Mouse (Mus musculus): ENCODE results near the gene Cav2. TPM values are rescaled to one million over a fixed set of nuclear protein-coding genes. Genes with fewer than 3 reads are reported as not detected.

Gene Cav2
- 223 and 244 TPM in 2 replicates for polyA plus RNA-seq (2012; ENCODE audit: insufficient read depth, insufficient read length, missing spikeins)

DNA sequence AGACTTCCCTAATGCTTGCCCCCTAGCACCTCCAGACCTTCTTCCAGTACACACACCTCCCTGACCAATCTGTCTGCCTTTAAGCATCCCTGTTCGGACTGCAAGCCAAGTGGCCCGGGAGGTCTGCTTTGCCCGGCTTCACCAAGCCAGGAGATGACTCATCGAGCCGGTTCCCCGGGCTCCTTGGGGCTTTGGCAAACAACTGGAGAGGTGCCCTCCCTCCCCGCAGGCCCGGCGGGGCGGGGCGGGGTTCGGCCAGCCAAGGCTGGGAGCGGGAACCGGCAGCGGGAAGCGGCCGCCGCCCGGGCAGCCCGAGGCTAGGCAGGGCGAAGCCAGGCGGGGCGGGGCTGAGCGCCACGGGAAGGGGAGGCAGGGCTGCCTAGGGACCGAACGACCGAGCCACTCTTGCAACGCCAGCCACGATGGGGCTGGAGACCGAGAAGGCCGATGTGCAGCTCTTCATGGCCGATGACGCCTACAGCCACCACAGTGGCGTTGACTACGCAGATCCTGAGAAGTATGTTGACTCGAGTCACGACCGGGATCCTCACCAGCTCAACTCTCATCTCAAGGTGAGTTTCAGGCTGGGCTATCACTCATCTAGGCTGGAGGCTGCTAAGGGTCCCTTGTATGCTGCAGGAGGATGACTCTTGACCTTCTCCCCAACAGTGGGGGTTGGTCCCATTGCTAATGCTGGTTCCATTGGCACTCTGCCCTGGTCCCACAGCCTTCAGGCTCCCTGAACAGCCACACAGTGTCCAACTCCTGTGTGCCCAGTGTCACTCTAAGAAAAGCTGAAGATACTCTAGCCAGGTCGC, at the start of gene Cav2:
Gene Cav2, plus strand, starts transcription at position 247 of the 818 bp plus-strand sequence.
- Histone ChIP-seq H3K4me3 (ENCODE audit: insufficient read depth, low read depth, low read length) (peak within 1 kb of the TSS; percentile 71), H3K4me1 (ENCODE audit: control insufficient read depth, insufficient read depth, insufficient read length, low read length) (peaks cover 11% of the 10 kb centered on the region), H3K27ac (replicated peaks; ENCODE audit: low read depth, low read length) (peak within 1 kb of the TSS; percentile 96)

DNA sequence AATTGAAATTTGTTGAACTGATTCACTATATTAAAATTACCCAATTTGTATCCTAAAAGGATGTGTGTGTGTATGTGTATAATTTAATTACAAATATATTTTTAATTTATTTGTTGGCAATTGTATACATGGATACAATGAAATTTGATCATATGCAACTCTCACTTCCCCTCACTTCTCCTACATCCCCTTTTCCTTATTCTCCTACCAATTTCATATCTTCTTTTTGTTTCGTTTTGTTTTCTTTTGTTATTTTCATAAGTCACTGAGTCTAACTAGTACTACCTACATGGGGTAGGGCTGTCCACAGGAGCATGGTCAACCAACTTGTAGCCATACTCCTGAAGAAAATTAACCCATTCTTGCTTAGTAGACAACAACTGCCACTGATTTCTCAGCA, 41.3 kb upstream of the Cav2 start:
- H3K4me1 ChIP-seq (ENCODE audit: control insufficient read depth, insufficient read depth, insufficient read length, low read length), result 0 out of 2 replicates have a peak, but pooled peaks cover 2% of the 10 kb centered on the region
- H3K4me3 ChIP-seq (ENCODE audit: insufficient read depth, low read depth, low read length), result no peak overlapping the region
- no peak overlapping the region for H3K27ac ChIP-seq (replicated peaks; ENCODE audit: low read depth, low read length)

GRCm38 (mm10) chr6:17241013-17241412, 40.0 kb upstream of the Cav2 start:
- H3K4me3 ChIP-seq (ENCODE audit: insufficient read depth, low read depth, low read length), result no peak overlapping the region
- 0 out of 2 replicates have a peak, but pooled peaks cover 2% of the 10 kb centered on the region for H3K4me1 ChIP-seq (ENCODE audit: control insufficient read depth, insufficient read depth, insufficient read length, low read length)
- H3K27ac ChIP-seq (replicated peaks; ENCODE audit: low read depth, low read length), result no peak overlapping the region; the same call in 1 of the 2 replicates

GRCm38 (mm10) chr6:17246959-17247358, 34.0 kb upstream of the Cav2 start:
- no peak overlapping the region for H3K27ac ChIP-seq (replicated peaks; ENCODE audit: low read depth, low read length)
- no peak overlapping the region for H3K4me3 ChIP-seq (ENCODE audit: insufficient read depth, low read depth, low read length)
- H3K4me1 ChIP-seq (ENCODE audit: control insufficient read depth, insufficient read depth, insufficient read length, low read length), result no peaks in the 10 kb centered on the region

GRCm38 (mm10) chr6:17247673-17248072, 33.3 kb upstream of the Cav2 start:
- Histone ChIP-seq H3K27ac (replicated peaks; ENCODE audit: low read depth, low read length) (no peak overlapping the region), H3K4me3 (ENCODE audit: insufficient read depth, low read depth, low read length) (no peak overlapping the region), H3K4me1 (ENCODE audit: control insufficient read depth, insufficient read depth, insufficient read length, low read length) (no peaks in the 10 kb centered on the region)

GRCm38 (mm10) chr6:17248241-17248640, 32.7 kb upstream of the Cav2 start:
- H3K27ac ChIP-seq (replicated peaks; ENCODE audit: low read depth, low read length), result no peak overlapping the region
- no peaks in the 10 kb centered on the region for H3K4me1 ChIP-seq (ENCODE audit: control insufficient read depth, insufficient read depth, insufficient read length, low read length)
- H3K4me3 ChIP-seq (ENCODE audit: insufficient read depth, low read depth, low read length), result no peak overlapping the region

- Histone ChIP-seq H3K27ac (replicated peaks; ENCODE audit: low read depth, low read length) (no peak overlapping the region), H3K4me3 (ENCODE audit: insufficient read depth, low read depth, low read length) (no peak overlapping the region)
These were observed 29.0 kb upstream of the Cav2 start for GRCm38 (mm10) chr6:17251958-17252357.

DNA sequence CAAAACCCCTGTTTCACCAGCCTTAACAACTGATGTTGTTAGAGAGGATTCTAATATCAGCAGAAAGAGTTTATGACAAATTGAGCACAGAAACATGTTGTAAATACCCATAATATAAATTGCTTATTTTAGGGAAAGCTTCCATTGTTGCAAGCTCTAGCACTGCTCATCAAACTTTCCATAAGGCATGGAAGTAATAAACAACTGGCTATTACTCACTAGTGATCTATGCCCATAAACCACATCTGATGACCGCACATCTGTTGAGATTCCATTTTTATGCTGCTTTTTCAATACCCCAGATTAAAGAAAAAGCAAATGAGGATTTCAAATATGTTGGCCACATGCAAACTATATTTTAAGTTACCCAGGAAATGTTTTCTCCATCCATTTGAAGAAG, 22.8 kb upstream of the Cav2 start:
- peaks cover 4% of the 10 kb centered on the region; the same call in 1 of the 2 replicates for H3K4me1 ChIP-seq (ENCODE audit: control insufficient read depth, insufficient read depth, insufficient read length, low read length)
- no peak overlapping the region for H3K4me3 ChIP-seq (ENCODE audit: insufficient read depth, low read depth, low read length)
- no peak overlapping the region for H3K27ac ChIP-seq (replicated peaks; ENCODE audit: low read depth, low read length)

More at GRCm38 (mm10) chr6:17251958-17252357, 29.0 kb upstream of the Cav2 start:
- H3K4me1 ChIP-seq (ENCODE audit: control insufficient read depth, insufficient read depth, insufficient read length, low read length), result no peaks in the 10 kb centered on the region

DNA sequence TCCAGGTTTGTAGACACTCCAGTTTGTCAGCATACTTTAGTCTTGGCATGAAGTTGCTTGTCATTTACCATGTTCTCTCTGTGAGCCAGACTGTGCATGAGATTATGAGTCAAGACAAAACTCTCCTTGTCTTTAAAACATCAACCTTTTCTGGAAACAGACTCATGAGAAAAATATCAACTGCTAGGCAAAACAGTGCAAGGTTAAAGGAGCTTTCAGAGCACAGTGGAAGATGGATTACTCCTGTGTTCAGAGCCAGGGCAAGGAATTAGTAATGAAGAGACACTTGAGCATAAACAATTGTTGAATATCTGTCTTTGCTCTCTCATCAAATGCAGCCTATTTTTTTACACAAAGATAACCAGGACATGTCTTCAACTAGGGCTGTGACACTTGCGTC, 22.1 kb upstream of the Cav2 start:
- Histone ChIP-seq H3K27ac (replicated peaks; ENCODE audit: low read depth, low read length) (no peak overlapping the region), H3K4me1 (ENCODE audit: control insufficient read depth, insufficient read depth, insufficient read length, low read length) (peaks cover 6% of the 10 kb centered on the region; the same call in 1 of the 2 replicates), H3K4me3 (ENCODE audit: insufficient read depth, low read depth, low read length) (no peak overlapping the region)

GRCm38 (mm10) chr6:17262786-17263185, 18.2 kb upstream of the Cav2 start:
- Histone ChIP-seq H3K27ac (replicated peaks; ENCODE audit: low read depth, low read length) (no peak overlapping the region), H3K4me3 (ENCODE audit: insufficient read depth, low read depth, low read length) (no peak overlapping the region), H3K4me1 (ENCODE audit: control insufficient read depth, insufficient read depth, insufficient read length, low read length) (peaks cover 9% of the 10 kb centered on the region)

DNA sequence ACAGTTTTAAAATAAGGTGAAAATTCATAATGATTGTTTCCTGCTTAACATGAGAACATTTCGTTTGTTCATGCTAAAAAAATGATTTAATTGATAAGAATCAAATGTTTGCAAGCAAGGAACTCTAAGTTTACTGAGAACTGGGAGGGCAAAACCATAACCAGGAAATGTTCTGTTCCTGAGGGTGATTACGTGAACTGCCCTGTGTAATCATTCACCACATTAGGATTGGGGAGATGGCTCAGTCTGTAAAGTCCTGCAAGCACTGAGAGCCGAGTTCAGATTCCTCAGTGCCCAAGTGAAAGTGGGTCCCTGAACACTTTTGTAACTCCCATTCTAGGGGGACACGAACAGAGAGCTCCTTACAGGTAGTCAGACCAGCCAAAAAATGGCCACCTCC, 15.9 kb upstream of the Cav2 start:
- Histone ChIP-seq H3K27ac (replicated peaks; ENCODE audit: low read depth, low read length) (0 out of 2 replicates have a peak overlapping the region, but pooled peaks have one; percentile 30), H3K4me3 (ENCODE audit: insufficient read depth, low read depth, low read length) (no peak overlapping the region), H3K4me1 (ENCODE audit: control insufficient read depth, insufficient read depth, insufficient read length, low read length) (peaks cover 9% of the 10 kb centered on the region)

GRCm38 (mm10) chr6:17266466-17266865, 14.5 kb upstream of the Cav2 start:
- Histone ChIP-seq H3K4me1 (ENCODE audit: control insufficient read depth, insufficient read depth, insufficient read length, low read length) (peaks cover 9% of the 10 kb centered on the region), H3K27ac (replicated peaks; ENCODE audit: low read depth, low read length) (peak overlapping the region; percentile 73), H3K4me3 (ENCODE audit: insufficient read depth, low read depth, low read length) (no peak overlapping the region)

DNA sequence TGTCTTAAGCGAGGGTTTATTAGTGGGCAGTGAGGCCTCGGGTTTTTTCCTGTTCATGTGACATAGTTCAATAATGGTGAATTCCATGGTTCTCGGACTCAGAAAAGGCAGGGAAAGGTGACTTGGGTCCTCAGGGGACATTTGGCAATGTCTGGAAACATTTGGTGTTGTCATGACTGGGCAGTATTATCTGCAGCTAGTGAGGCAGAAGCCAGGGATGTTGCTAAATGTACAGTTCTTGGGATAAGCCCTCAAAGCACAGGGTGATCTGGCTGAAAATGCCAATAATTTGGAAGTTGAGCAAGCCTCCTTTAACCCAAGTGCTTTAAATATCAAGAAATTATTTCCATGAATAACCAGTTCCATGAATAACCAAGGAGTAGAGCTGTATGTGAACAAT, 2.6 kb upstream of the Cav2 start:
- no peak overlapping the region for H3K27ac ChIP-seq (replicated peaks; ENCODE audit: low read depth, low read length)
- peaks cover 10% of the 10 kb centered on the region for H3K4me1 ChIP-seq (ENCODE audit: control insufficient read depth, insufficient read depth, insufficient read length, low read length)
- no peak overlapping the region for H3K4me3 ChIP-seq (ENCODE audit: insufficient read depth, low read depth, low read length)

DNA sequence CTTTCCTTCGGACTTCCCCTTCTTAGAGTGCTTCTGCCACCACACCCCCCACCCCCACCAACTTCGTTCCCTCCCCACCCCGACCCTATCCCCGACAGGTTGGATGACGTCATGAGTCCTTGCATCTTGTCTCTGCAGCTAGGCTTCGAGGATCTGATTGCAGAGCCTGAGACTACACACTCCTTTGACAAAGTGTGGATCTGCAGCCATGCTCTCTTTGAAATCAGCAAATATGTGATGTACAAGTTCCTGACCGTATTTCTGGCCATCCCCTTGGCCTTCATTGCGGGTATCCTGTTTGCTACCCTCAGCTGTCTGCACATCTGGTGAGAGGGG, 740 bp downstream of the Cav2 start:
- peaks cover 13% of the 10 kb centered on the region for H3K4me1 ChIP-seq (ENCODE audit: control insufficient read depth, insufficient read depth, insufficient read length, low read length)
- peak overlapping the region; percentile 71 for H3K4me3 ChIP-seq (ENCODE audit: insufficient read depth, low read depth, low read length)
- peak overlapping the region; percentile 96 for H3K27ac ChIP-seq (replicated peaks; ENCODE audit: low read depth, low read length)

- peak overlapping the region; percentile 71 for H3K4me3 ChIP-seq (ENCODE audit: insufficient read depth, low read depth, low read length)
- H3K27ac ChIP-seq (replicated peaks; ENCODE audit: low read depth, low read length), result peak overlapping the region; percentile 96
These were observed 1.2 kb downstream of the Cav2 start for GRCm38 (mm10) chr6:17282159-17282558.

GRCm38 (mm10) chr6:17283834-17284233, 2.8 kb downstream of the Cav2 start:
- no peak overlapping the region for H3K4me3 ChIP-seq (ENCODE audit: insufficient read depth, low read depth, low read length)
- no peak overlapping the region for H3K27ac ChIP-seq (replicated peaks; ENCODE audit: low read depth, low read length)
- H3K4me1 ChIP-seq (ENCODE audit: control insufficient read depth, insufficient read depth, insufficient read length, low read length), result peaks cover 15% of the 10 kb centered on the region

More at GRCm38 (mm10) chr6:17282159-17282558, 1.2 kb downstream of the Cav2 start:
- peaks cover 15% of the 10 kb centered on the region for H3K4me1 ChIP-seq (ENCODE audit: control insufficient read depth, insufficient read depth, insufficient read length, low read length)

Data from brown adipose tissue, adult 24 weeks (tissue).